Mouse (Mus musculus) E14TG2a.4 (cell line): ENCODE data around the gene Tmbim1.

ENCODE experiments used
- CTCF ChIP-seq: conservative IDR thresholded peaks from 2 replicates; pipeline ENCODE4 v1.5.1; 2014; ENCODE audit warnings: low read length
- NANOG ChIP-seq: IDR thresholded peaks from 2 replicates; pipeline ENCODE4 v1.6.1; 2014; ENCODE audit warnings: borderline replicate concordance, low read length, mixed read lengths
- POU5F1 ChIP-seq: IDR thresholded peaks from 2 replicates; pipeline ENCODE4 v1.6.1; 2014; ENCODE audit warnings: low read length, borderline replicate concordance

DNA sequence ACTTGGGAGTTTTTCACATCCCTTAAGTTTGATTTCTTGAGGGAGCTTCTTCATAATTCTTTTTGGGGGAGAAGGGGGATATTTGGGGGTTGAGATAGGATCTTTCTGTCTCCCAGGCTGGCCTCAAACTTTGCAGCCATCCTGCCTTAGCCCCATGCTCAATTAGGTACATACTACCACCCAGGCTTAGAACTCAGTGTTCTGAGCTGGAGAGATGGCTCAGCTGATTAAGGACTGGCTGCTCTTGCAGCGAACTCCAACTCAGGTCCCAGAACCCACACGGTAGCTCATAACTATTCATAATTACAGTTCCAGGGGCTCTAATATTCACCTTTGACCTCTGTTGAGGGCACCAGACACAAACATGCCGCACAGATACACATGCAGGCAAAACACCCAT is 29.2 kb upstream of the Tmbim1 start:
- no peak for TF ChIP-seq CTCF
- TF ChIP-seq NANOG, result no peak
- TF ChIP-seq POU5F1, result no peak
